21 mouse cellular contexts compared by ENCODE assay signal in genomic region chr6:89665667-89666066, GRCm38 (mm10). TPM values are rescaled to one million over a fixed set of nuclear protein-coding genes. Genes with fewer than 3 reads are reported as not detected.
DNase-seq lines count a peak whose midpoint lies in the region; ATAC-seq lines count a peak whose summit lies in the region.
"Had no signal": no experiment of that assay in that cellular context is flagged by ENCODE, and none has a peak within 500 bp of the region (broad histone marks: within the 10 kb centered on the region; RNA-seq: fewer than 3 reads in every experiment).

No protein-coding gene starts in this region.

- intact Hi-C loops in heart, postnatal 10 days (cut with DNase I): no loop called here

- peak; percentile 37; the same call in 1 of the 2 replicates for ATAC-seq in megakaryocyte progenitor cell, adult 5-6 weeks (replicated peaks; ENCODE audit: poor library complexity)
- ATAC-seq: CD4-positive, CD25-positive, alpha-beta regulatory T cell, adult 4 months; forebrain, embryonic 15.5 days; hindbrain, postnatal 0 days; inflammation-experienced regulatory T-cells, adult 6 months had no signal

- DNase-seq in heart, postnatal 4 days: peak; percentile 2
- DNase-seq in heart, postnatal 10 days: no peak
- peak; percentile 12 to 14 for DNase-seq in right cerebral cortex, postnatal 10 days (ENCODE audit: low spot score in 2 of 2)
- no peak for DNase-seq in right cerebral cortex, adult 2 months (ENCODE audit: low spot score in 2 of 2)
- DNase-seq in adrenal gland, postnatal 25 days: no peak
- DNase-seq: adrenal gland, adult 2 months; adrenal gland, postnatal 14 days; cerebellum, adult 11-12 months; cerebellum, adult 8-10 months; cerebellum, postnatal 10 days; cerebellum, postnatal 36 days; embryo, embryonic 11 days; gastrocnemius, postnatal 25 days; heart, postnatal 36 days had no signal

RNA-seq across cellular contexts. Expression of gene Txnrd3, which starts 21.9 kb away (rescaled TPM):
- total RNA-seq in heart, postnatal 4 days (2021): 10 to 100 TPM; 27.1 to 27.3 TPM
- total RNA-seq in heart, postnatal 10 days (2021): 10 to 100 TPM; 26.1 to 27.1 TPM
- 4.3 and 5.3 TPM in 2 replicates for total RNA-seq in megakaryocyte progenitor cell, adult 5-6 weeks (2015)
- total RNA-seq in megakaryocyte progenitor cell, adult 5-6 weeks (2017): 9.3 and 9.6 TPM in 2 replicates
- total RNA-seq in adrenal gland, postnatal 25 days (2021): 10.3 and 12.8 TPM in 2 replicates

RNA-seq across cellular contexts. Expression of gene Vmn1r40, which starts 41.7 kb away (rescaled TPM):
- total RNA-seq in heart, postnatal 4 days (2021): not detected
- not detected for total RNA-seq in heart, postnatal 10 days (2021)
- not detected in 2 replicates for total RNA-seq in megakaryocyte progenitor cell, adult 5-6 weeks (2015)
- total RNA-seq in megakaryocyte progenitor cell, adult 5-6 weeks (2017): not detected in 2 replicates
- not detected in 2 replicates for total RNA-seq in adrenal gland, postnatal 25 days (2021)
- total RNA-seq: adrenal gland, adult 2 months; adrenal gland, postnatal 14 days; gastrocnemius, adult 8-10 months; gastrocnemius, postnatal 25 days; heart, postnatal 36 days; hindbrain, postnatal 0 days; MEL had no signal

Comparison
In these comparisons a context has a peak if more than half of its experiments do, and no peak if none do; other contexts are left out.
1. DNase-seq: peak in heart, postnatal 4 days (single experiment) and right cerebral cortex, postnatal 10 days (2 of 2); none in heart, postnatal 10 days (0 of 2), right cerebral cortex, adult 2 months (0 of 2) and adrenal gland, postnatal 25 days (single experiment).